Mouse (Mus musculus) embryonic facial prominence, embryonic 15.5 days (tissue): ENCODE data around the gene Oxld1. TPM values are rescaled to one million over a fixed set of nuclear protein-coding genes. Genes with fewer than 3 reads are reported as not detected.

Source experiments
- ATAC-seq: fragments of 200-750 bp; cut with Nextera tagmentation; 2 replicates; pipeline ENCODE4 v1.8.0; 2017; ENCODE audit warnings: low read depth, moderate TSS enrichment; ENCODE audit not compliant: insufficient number of reproducible peaks, low FRiP score, low TSS enrichment
- H3K27ac ChIP-seq: fragments of 300-500 bp; sonication (generic); replicated peaks from 2 replicates; pipeline ENCODE4 v1.5.1; 2015; ENCODE audit warnings: mild to moderate bottlenecking, inconsistent platforms
- H3K27me3 ChIP-seq: fragments of 300-500 bp; sonication (generic); 2 replicates; pipeline ENCODE4 v1.6.1; 2015; ENCODE audit warnings: inconsistent platforms
- H3K36me3 ChIP-seq: fragments of 300-500 bp; sonication (generic); 2 replicates; pipeline ENCODE4 v1.6.1; 2015; ENCODE audit warnings: mild to moderate bottlenecking, inconsistent platforms
- H3K4me1 ChIP-seq: fragments of 300-500 bp; sonication (generic); 2 replicates; pipeline ENCODE4 v1.6.1; 2015; ENCODE audit warnings: inconsistent platforms
- H3K4me2 ChIP-seq: fragments of 300-500 bp; sonication (generic); replicated peaks from 2 replicates; pipeline ENCODE4 v1.6.1; 2015; ENCODE audit warnings: mild to moderate bottlenecking, inconsistent platforms
- H3K4me3 ChIP-seq: fragments of 300-500 bp; sonication (generic); replicated peaks from 2 replicates; pipeline ENCODE4 v1.5.1; 2015; ENCODE audit warnings: mild to moderate bottlenecking, inconsistent platforms
- H3K9ac ChIP-seq: fragments of 300-500 bp; sonication (generic); 2 replicates; pipeline ENCODE4 v1.6.1; 2015; ENCODE audit warnings: inconsistent platforms
- H3K9me3 ChIP-seq: fragments of 300-500 bp; sonication (generic); replicated peaks from 2 replicates; pipeline ENCODE4 v1.6.1; 2016; ENCODE audit warnings: inconsistent platforms
- WGBS: fragments of 180-500 bp; shearing (Covaris S2); methylation state at CpG from one replicate; pipeline ENCODE4 v1.1.7; 2015; 5-methylcytosine and 5-hydroxymethylcytosine counted together
- polyA plus RNA-seq: library from polyadenylated mRNA; unstranded; fragments of >200 nt; fragmentation: Nextera tagmentation; extraction: Ambion mirVana; gene quantifications from 2 replicates; pipeline ENCODE4 v1.2.1, GENCODE M21; 2015

Oxld1 gene
- polyA plus RNA-seq, 1 experiment from 2014 or later, result 15.5 TPM

DNA sequence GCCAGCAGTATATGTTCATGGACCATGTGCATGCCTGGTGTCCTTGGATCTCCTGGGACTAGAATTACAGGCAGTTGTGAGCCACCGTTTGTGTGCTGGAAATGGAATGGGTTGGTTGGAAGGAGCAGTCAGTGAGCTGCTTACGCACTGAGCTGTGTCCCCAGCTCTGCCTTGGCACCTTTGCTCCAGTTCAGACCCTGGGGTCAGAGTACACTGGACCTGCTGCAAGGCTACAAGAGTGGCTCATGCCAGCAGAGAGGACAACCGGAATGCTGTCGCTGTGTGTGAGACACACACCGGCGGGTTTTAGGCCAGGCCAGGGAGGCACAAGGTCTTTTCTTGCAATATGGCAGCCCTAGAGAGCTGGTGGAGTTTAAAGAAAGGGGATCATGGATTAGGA is 14.2 kb upstream of the Oxld1 start:
- ATAC-seq, result no peak
- H3K9ac ChIP-seq, result no peak overlapping the region
- peaks cover 73% of the 10 kb centered on the region for H3K36me3 ChIP-seq
- H3K27me3 ChIP-seq, result no peaks in the 10 kb centered on the region
- H3K4me1 ChIP-seq, result peaks cover 11% of the 10 kb centered on the region
- 94% methylated on average over 6 of the region's 6 CpGs for WGBS
- no peak overlapping the region for H3K4me3 ChIP-seq
- H3K27ac ChIP-seq, result no peak overlapping the region
- H3K9me3 ChIP-seq, result no peaks in the 10 kb centered on the region
- no peak overlapping the region for H3K4me2 ChIP-seq

DNA sequence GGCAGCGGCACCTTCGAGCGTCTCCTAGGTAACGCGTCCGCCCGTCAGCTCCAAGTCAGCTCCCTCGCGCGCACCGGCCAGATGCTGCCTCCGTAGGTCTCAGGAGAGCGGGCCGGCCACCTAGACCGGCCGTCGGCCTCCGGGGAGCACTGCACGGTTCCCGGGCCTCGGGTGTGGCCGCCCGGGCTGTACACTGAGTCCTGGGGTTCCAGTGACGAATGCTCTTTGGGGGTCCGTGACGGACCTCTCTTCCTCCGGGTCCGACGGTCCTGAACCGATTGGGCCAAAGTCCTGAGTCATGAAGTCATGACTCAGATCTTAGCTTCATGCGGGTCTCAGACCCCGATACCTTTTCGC is 9.8 kb upstream of the Oxld1 start:
- Histone ChIP-seq H3K27me3 (no peaks in the 10 kb centered on the region), H3K36me3 (peaks cover 57% of the 10 kb centered on the region), H3K9me3 (no peaks in the 10 kb centered on the region), H3K9ac (peak overlapping the region; percentile 93), H3K4me3 (peak overlapping the region; percentile 100), H3K4me1 (peaks cover 24% of the 10 kb centered on the region), H3K27ac (peak overlapping the region; percentile 51; the same call in 1 of the 2 replicates), H3K4me2 (peak overlapping the region; percentile 83)
- WGBS, result under 1% methylated on average over 33 of the region's 33 CpGs
- ATAC-seq, result no peak

DNA sequence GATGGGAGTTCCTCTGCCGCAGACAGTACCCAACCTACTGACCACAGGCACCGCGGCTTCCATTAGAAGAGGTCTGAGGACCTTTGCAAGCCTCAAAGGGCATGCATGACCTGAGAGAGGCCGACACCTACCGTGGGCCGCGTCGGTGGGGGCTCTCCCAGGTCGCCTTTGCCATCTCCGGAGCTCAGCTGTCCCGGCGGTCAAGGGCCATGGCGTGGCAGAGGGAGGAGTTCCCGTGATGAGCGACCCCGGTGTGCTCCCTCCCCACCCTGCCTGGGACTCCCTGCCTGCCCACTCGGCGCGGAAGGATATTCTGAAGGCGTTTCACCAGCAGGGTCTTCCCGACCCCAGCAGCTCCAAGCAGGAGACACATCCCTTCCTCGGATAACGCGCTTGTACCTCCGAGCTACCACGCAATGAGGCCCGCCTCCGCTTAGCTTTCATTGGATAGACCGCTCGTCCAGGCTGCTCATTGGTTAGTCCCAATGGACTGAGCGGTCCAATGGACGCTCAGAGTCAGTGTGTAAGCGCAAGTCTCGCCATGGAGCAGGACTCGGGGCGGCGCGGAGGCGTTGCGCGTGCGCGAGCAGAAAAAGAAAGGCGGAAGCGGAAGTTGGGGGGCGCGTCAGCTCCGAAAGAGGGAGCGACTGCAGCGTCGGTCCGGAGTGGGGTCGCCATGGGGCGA is 9.3 kb upstream of the Oxld1 start, which contains the start of gene Arl16:
Gene Arl16, minus strand, starts transcription at position 557 of the 685 bp plus-strand sequence.
- H3K4me1 ChIP-seq, result peaks cover 24% of the 10 kb centered on the region
- H3K36me3 ChIP-seq, result peaks cover 57% of the 10 kb centered on the region
- H3K4me2 ChIP-seq, result peak within 1 kb of the TSS; percentile 83
- H3K4me3 ChIP-seq, result peak within 1 kb of the TSS; percentile 100
- peak within 1 kb of the TSS; percentile 84 for H3K27ac ChIP-seq
- no peaks in the 10 kb centered on the region for H3K27me3 ChIP-seq
- ATAC-seq, result peak; percentile 100
- WGBS, result under 1% methylated on average over 54 of the region's 54 CpGs
- peak within 1 kb of the TSS; percentile 93 for H3K9ac ChIP-seq
- no peaks in the 10 kb centered on the region for H3K9me3 ChIP-seq

DNA sequence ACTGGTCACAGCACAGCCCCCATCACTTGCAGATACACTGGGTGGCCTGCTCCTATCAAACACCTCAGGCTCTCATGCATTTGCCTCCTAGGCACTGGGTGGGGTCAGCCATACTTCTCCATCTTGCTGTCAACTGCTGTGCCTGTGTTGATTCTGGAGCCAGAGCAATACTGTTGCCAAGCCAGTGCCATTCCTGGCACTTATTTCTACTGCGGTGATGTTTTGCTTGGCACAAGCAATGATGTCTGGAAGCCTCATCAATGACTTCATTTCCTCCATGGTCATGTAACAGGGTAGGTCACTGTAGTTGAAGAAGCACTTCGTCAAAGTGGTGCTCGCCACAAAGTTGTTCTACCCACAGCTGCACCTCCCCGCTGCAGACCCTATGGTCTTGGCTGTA is 7.7 kb upstream of the Oxld1 start:
- Histone ChIP-seq H3K4me3 (0 out of 2 replicates have a peak overlapping the region, but pooled peaks have one; percentile 100), H3K4me1 (peaks cover 24% of the 10 kb centered on the region), H3K27me3 (no peaks in the 10 kb centered on the region), H3K36me3 (peaks cover 57% of the 10 kb centered on the region), H3K4me2 (no peak overlapping the region), H3K9me3 (no peaks in the 10 kb centered on the region), H3K27ac (no peak overlapping the region), H3K9ac (0 out of 2 replicates have a peak overlapping the region, but pooled peaks have one; percentile 6)
- ATAC-seq, result no peak
- 89% methylated on average over 4 of the region's 4 CpGs for WGBS

DNA sequence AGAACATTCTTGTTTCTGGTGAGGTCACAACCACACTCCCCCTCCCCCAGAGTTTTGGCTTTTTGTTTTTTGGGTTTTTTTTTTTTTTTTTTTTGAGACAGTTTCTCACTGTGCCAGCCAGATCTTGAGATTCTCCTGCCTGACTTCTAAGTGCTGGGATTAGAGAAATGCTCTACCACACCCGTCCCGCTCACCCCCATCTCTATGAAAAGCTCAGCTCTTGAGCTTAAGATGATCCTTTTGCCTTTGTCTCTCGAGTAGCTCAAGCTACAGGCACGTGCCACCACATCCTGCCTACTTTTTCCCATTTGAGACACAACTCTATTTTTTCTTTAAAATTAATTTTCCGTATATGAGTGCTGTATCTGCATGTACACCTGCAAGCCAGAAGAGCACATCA is 6.5 kb upstream of the Oxld1 start:
- Histone ChIP-seq H3K4me2 (no peak overlapping the region), H3K9me3 (no peaks in the 10 kb centered on the region), H3K27me3 (no peaks in the 10 kb centered on the region), H3K9ac (no peak overlapping the region), H3K27ac (no peak overlapping the region), H3K4me3 (no peak overlapping the region), H3K4me1 (peaks cover 27% of the 10 kb centered on the region), H3K36me3 (peaks cover 55% of the 10 kb centered on the region)
- 78% methylated on average over 5 of the region's 5 CpGs for WGBS
- no peak for ATAC-seq

DNA sequence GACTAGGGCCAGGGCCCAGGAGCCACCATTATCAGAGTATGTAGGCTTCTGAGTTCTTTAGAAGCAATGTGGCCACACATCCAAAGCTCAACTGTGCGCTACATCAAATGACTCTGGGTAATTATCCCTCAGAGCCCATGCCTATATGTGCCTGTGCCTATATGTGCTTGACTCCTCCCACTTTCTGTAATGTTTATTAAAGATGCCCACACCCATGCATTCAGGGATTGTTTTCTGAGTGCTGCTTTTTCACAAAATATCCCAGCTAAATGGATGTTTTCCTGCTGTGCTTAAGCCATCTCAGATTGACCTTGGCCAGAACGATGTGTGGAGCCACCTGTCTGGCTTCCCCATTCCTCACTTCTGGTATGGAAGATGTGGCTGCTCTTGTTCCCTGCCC is 5.7 kb upstream of the Oxld1 start:
- Histone ChIP-seq H3K4me2 (no peak overlapping the region), H3K9ac (no peak overlapping the region), H3K36me3 (peaks cover 54% of the 10 kb centered on the region), H3K9me3 (no peaks in the 10 kb centered on the region), H3K4me3 (no peak overlapping the region), H3K27me3 (no peaks in the 10 kb centered on the region), H3K27ac (no peak overlapping the region), H3K4me1 (peaks cover 31% of the 10 kb centered on the region)
- ATAC-seq, result no peak
- 87% methylated on average over 2 of the region's 2 CpGs for WGBS

DNA sequence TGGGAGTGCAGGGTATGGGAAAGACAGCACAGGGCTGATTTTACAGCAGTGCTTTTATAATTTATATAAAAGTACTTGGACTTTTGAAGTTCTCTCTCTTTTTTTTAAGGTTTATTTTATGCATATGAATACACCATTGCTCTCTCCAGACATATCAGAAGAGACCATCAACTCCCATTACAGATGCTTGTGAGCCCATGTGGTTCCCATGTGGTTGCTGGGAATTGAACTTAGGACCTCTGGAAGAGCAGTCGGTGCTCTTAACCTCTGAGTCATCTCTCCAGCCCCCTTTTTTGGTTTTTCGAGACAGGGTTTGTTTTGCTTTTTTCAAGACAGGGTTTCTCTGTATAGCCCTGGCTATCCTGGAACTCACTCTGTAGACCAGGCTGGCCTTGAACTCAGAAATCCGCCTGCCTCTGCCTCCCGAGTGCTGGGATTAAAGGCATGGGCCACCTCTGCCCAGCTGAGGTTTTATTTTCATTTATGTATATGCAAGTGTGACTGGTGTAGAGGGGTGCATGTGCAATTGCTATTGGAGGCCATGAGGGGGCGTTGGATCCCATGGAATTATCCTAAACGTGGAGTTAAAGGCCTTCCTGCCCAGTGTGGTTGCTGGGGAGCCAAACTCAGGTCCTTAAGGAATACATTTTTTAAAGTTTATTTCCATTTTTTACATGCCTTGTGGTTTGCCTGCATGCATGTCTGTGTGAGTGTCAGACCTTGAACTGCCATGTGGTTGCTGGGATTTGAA is 1.2 kb upstream of the Oxld1 start:
- H3K27ac ChIP-seq, result no peak overlapping the region
- 64% methylated on average over 6 of the region's 6 CpGs for WGBS
- H3K9me3 ChIP-seq, result no peaks in the 10 kb centered on the region
- H3K36me3 ChIP-seq, result peaks cover 47% of the 10 kb centered on the region
- no peak for ATAC-seq
- peak overlapping the region; percentile 75 for H3K4me2 ChIP-seq
- H3K9ac ChIP-seq, result peak overlapping the region; percentile 96
- H3K4me1 ChIP-seq, result peaks cover 24% of the 10 kb centered on the region
- H3K4me3 ChIP-seq, result peak overlapping the region; percentile 95
- H3K27me3 ChIP-seq, result no peaks in the 10 kb centered on the region

DNA sequence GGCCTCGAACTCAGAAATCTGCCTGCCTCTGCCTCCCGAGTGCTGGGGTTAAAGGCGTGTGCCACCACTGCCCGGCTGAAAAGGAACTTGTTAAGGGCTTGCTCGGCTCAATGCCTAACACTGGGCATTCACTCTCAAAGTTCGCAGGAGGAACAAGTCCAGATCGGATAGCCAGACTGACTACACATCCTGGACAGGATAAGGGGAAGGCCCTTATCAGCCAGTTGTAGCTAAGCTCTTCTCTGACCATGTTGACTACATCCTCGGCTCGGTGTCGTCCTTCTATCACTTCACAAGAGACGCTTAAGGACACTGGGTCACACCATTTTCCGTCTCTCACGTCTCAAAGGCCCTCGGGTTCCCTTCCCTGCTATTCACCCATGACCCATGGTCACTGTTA is 498 bp downstream of the Oxld1 start:
- peak overlapping the region; percentile 75 for H3K4me2 ChIP-seq
- H3K9me3 ChIP-seq, result no peaks in the 10 kb centered on the region
- 29% methylated on average over 14 of the region's 14 CpGs for WGBS
- H3K36me3 ChIP-seq, result peaks cover 31% of the 10 kb centered on the region
- no peaks in the 10 kb centered on the region for H3K27me3 ChIP-seq
- ATAC-seq, result no peak
- H3K4me1 ChIP-seq, result peaks cover 24% of the 10 kb centered on the region
- peak overlapping the region; percentile 82 for H3K27ac ChIP-seq
- H3K9ac ChIP-seq, result peak overlapping the region; percentile 96
- H3K4me3 ChIP-seq, result peak overlapping the region; percentile 95

DNA sequence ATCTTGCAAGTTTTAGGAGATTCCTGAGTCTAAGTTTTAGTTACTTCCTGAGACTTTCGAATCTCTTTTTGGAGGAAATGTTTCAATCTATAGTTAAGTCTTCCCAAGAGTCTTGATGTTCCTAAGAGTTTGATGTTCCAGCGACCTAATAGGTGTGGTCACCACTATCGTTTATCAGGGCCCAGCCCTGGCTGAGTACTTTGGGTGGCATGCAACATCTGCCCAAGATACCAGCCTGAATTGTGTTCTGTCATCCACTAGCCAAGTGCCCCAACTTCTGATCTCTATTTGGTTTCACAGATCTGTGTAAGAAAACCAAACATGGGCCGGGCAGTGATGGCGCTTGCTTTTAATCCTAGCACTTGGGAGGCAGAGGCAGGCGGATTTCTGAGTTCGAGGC is 2.5 kb downstream of the Oxld1 start:
- Histone ChIP-seq H3K4me1 (peaks cover 24% of the 10 kb centered on the region), H3K27ac (no peak overlapping the region), H3K27me3 (no peaks in the 10 kb centered on the region), H3K9ac (no peak overlapping the region), H3K36me3 (peaks cover 13% of the 10 kb centered on the region), H3K4me3 (no peak overlapping the region), H3K9me3 (no peaks in the 10 kb centered on the region), H3K4me2 (no peak overlapping the region)
- whole genome bisulfite sequencing, result 93% methylated on average over 7 of the region's 7 CpGs
- ATAC-seq, result no peak

DNA sequence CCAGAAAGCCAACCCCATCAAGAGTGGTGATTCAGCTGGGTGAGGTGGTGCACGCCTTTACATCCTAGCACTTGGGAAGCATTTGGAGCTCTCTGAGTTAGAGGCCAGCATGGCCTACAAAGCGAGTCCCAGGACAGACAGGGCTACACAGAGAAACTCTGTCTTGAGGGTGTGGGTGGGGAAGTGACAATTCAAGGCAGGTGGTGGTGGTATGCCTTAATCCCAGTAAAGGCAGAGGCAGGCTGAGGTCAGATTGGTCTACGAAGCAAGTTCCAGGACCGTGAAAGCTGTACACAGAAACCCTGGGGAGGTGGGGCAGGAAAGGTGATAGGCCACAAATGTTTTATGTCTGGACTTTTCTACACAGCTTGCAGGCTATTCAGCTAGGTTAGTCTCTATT is 2.9 kb downstream of the Oxld1 start:
- Histone ChIP-seq H3K36me3 (peaks cover 10% of the 10 kb centered on the region), H3K4me2 (no peak overlapping the region), H3K9ac (no peak overlapping the region), H3K4me1 (peaks cover 24% of the 10 kb centered on the region), H3K27ac (no peak overlapping the region), H3K4me3 (no peak overlapping the region), H3K27me3 (no peaks in the 10 kb centered on the region), H3K9me3 (no peaks in the 10 kb centered on the region)
- no peak for ATAC-seq
- 89% methylated on average over 4 of the region's 4 CpGs for WGBS

DNA sequence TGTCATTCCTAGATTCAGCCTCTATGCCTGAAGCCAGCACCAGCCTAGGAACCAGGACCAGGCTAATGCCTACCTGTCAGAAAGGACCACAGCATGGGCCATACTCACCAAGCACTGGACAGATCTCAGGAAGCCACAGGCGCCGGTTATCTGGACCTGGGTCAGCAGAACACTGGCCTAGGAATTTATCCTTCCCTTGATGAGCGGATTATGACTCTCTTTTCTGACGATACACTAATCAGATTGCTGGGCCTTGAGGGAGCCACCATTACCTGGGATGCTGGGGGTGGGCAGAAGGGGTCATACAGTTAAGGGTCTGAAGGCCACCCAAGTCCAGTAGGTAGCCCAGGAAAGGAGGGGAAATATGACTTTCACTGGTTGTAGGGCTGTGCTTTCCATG is 4.6 kb downstream of the Oxld1 start, which contains the start of gene Pde6g:
Gene Pde6g, minus strand, starts transcription at position 195 of the 400 bp plus-strand sequence.
- Histone ChIP-seq H3K4me1 (peaks cover 12% of the 10 kb centered on the region; the same call in 1 of the 2 replicates), H3K4me3 (no peak within 1 kb of the TSS)
- 90% methylated on average over 4 of the region's 4 CpGs for WGBS

More for the DNA sequence above, 4.6 kb downstream of the Oxld1 start, which contains the start of gene Pde6g:
- Histone ChIP-seq H3K4me2 (no peak within 1 kb of the TSS), H3K9ac (no peak within 1 kb of the TSS), H3K36me3 (0 out of 2 replicates have a peak, but pooled peaks cover 4% of the 10 kb centered on the region), H3K27me3 (no peaks in the 10 kb centered on the region), H3K9me3 (no peaks in the 10 kb centered on the region), H3K27ac (no peak within 1 kb of the TSS)
- no peak for ATAC-seq
